Mouse (Mus musculus) liver, embryonic 12.5 days (tissue): ENCODE data around the gene Cyp1b1. TPM values are rescaled to one million over a fixed set of nuclear protein-coding genes. Genes with fewer than 3 reads are reported as not detected.

ENCODE experiments used
- ATAC-seq: fragments of 200-750 bp; cut with Nextera tagmentation; 2 replicates; pipeline ENCODE4 v1.8.0; 2017; ENCODE audit warnings: moderate number of reproducible peaks, mild to moderate bottlenecking, moderate library complexity
- H3K27ac ChIP-seq: fragments of 300-500 bp; sonication (generic); 2 replicates; pipeline ENCODE4 v1.5.1; 2016; ENCODE audit warnings: mild to moderate bottlenecking
- H3K27me3 ChIP-seq: fragments of 300-500 bp; sonication (generic); replicated peaks from 2 replicates; pipeline ENCODE4 v1.6.1; 2016; ENCODE audit warnings: mild to moderate bottlenecking, moderate library complexity
- H3K36me3 ChIP-seq: fragments of 300-500 bp; sonication (generic); 2 replicates; pipeline ENCODE4 v1.6.1; 2016; ENCODE audit warnings: mild to moderate bottlenecking, moderate library complexity
- H3K4me1 ChIP-seq: fragments of 300-500 bp; sonication (generic); 2 replicates; pipeline ENCODE4 v1.6.1; 2016
- H3K4me2 ChIP-seq: fragments of 300-500 bp; sonication (generic); 2 replicates; pipeline ENCODE4 v1.6.1; 2016; ENCODE audit warnings: mild to moderate bottlenecking, moderate library complexity
- H3K4me3 ChIP-seq: fragments of 300-500 bp; sonication (generic); 2 replicates; pipeline ENCODE4 v1.5.1; 2016; ENCODE audit warnings: mild to moderate bottlenecking, moderate library complexity
- H3K9ac ChIP-seq: fragments of 300-500 bp; sonication (generic); 2 replicates; pipeline ENCODE4 v1.6.1; 2016; ENCODE audit warnings: mild to moderate bottlenecking, moderate library complexity
- H3K9me3 ChIP-seq: fragments of 300-500 bp; sonication (generic); replicated peaks from 2 replicates; pipeline ENCODE4 v1.6.1; 2016; ENCODE audit warnings: mild to moderate bottlenecking, moderate library complexity
- WGBS: fragments of 180-500 bp; shearing (Covaris S2); methylation state at CpG from one replicate; pipeline ENCODE4 v1.1.7; 2016; ENCODE audit not compliant: insufficient replicate concordance; 5-methylcytosine and 5-hydroxymethylcytosine counted together
- polyA plus RNA-seq: library from polyadenylated mRNA; unstranded; fragments of >200 nt; fragmentation: Nextera tagmentation; extraction: Ambion mirVana; gene quantifications from 2 replicates; pipeline ENCODE4 v1.2.1, GENCODE M21; 2016

Cyp1b1 gene
- polyA plus RNA-seq, 1 experiment from 2014 or later, result 2.6 TPM

GRCm38 (mm10) chr17:79737598-79737997 is 22.7 kb upstream of the Cyp1b1 start:
- no peaks in the 10 kb centered on the region for H3K36me3 ChIP-seq
- H3K4me3 ChIP-seq, result no peak overlapping the region
- no peak for ATAC-seq
- H3K4me2 ChIP-seq, result no peak overlapping the region
- H3K9me3 ChIP-seq, result no peaks in the 10 kb centered on the region
- 60% methylated on average over 3 of the region's 3 CpGs for WGBS
- no peaks in the 10 kb centered on the region for H3K27me3 ChIP-seq
- H3K4me1 ChIP-seq, result no peaks in the 10 kb centered on the region
- H3K27ac ChIP-seq, result no peak overlapping the region
- no peak overlapping the region for H3K9ac ChIP-seq

- Histone ChIP-seq H3K4me3 (no peak overlapping the region), H3K4me1 (no peaks in the 10 kb centered on the region), H3K27me3 (peaks cover 17% of the 10 kb centered on the region), H3K9me3 (no peaks in the 10 kb centered on the region), H3K9ac (no peak overlapping the region), H3K4me2 (no peak overlapping the region), H3K27ac (no peak overlapping the region), H3K36me3 (no peaks in the 10 kb centered on the region)
- ATAC-seq, result no peak
- WGBS, result 55% methylated on average over 4 of the region's 4 CpGs
These were observed 18.2 kb upstream of the Cyp1b1 start for GRCm38 (mm10) chr17:79733039-79733438.

GRCm38 (mm10) chr17:79730988-79731387 is 16.1 kb upstream of the Cyp1b1 start:
- Histone ChIP-seq H3K27me3 (peaks cover 24% of the 10 kb centered on the region), H3K4me2 (no peak overlapping the region), H3K36me3 (no peaks in the 10 kb centered on the region), H3K4me1 (no peaks in the 10 kb centered on the region), H3K27ac (no peak overlapping the region), H3K9me3 (no peaks in the 10 kb centered on the region), H3K9ac (no peak overlapping the region), H3K4me3 (no peak overlapping the region)
- ATAC-seq, result no peak
- 52% methylated on average over 8 of the region's 8 CpGs for WGBS

- Histone ChIP-seq H3K27ac (no peak overlapping the region), H3K4me3 (no peak overlapping the region)
These were observed 14.0 kb upstream of the Cyp1b1 start for GRCm38 (mm10) chr17:79728585-79729503.

GRCm38 (mm10) chr17:79728053-79728584 is 13.3 kb upstream of the Cyp1b1 start:
- 50% methylated on average over 14 of the region's 14 CpGs for WGBS
- Histone ChIP-seq H3K27ac (no peak overlapping the region), H3K4me2 (no peak overlapping the region), H3K4me1 (no peaks in the 10 kb centered on the region), H3K36me3 (no peaks in the 10 kb centered on the region), H3K9me3 (no peaks in the 10 kb centered on the region), H3K27me3 (peaks cover 24% of the 10 kb centered on the region), H3K9ac (no peak overlapping the region), H3K4me3 (no peak overlapping the region)
- no peak for ATAC-seq

More at GRCm38 (mm10) chr17:79728585-79729503, 14.0 kb upstream of the Cyp1b1 start:
- H3K36me3 ChIP-seq, result no peaks in the 10 kb centered on the region
- ATAC-seq, result no peak
- 49% methylated on average over 16 of the region's 16 CpGs for WGBS
- no peak overlapping the region for H3K9ac ChIP-seq
- no peak overlapping the region for H3K4me2 ChIP-seq
- no peaks in the 10 kb centered on the region for H3K9me3 ChIP-seq
- H3K4me1 ChIP-seq, result no peaks in the 10 kb centered on the region
- H3K27me3 ChIP-seq, result peaks cover 24% of the 10 kb centered on the region

GRCm38 (mm10) chr17:79726613-79727012 is 11.8 kb upstream of the Cyp1b1 start:
- WGBS, result 71% methylated on average over 5 of the region's 5 CpGs
- Histone ChIP-seq H3K4me3 (no peak overlapping the region), H3K9me3 (no peaks in the 10 kb centered on the region), H3K36me3 (no peaks in the 10 kb centered on the region), H3K4me2 (no peak overlapping the region), H3K27ac (no peak overlapping the region), H3K9ac (no peak overlapping the region), H3K27me3 (peaks cover 24% of the 10 kb centered on the region), H3K4me1 (no peaks in the 10 kb centered on the region)
- ATAC-seq, result no peak

GRCm38 (mm10) chr17:79720681-79721080 is 5.8 kb upstream of the Cyp1b1 start:
- Histone ChIP-seq H3K4me2 (no peak overlapping the region), H3K36me3 (no peaks in the 10 kb centered on the region), H3K27me3 (peaks cover 40% of the 10 kb centered on the region), H3K9me3 (no peaks in the 10 kb centered on the region), H3K27ac (no peak overlapping the region), H3K4me1 (0 out of 2 replicates have a peak, but pooled peaks cover 3% of the 10 kb centered on the region), H3K4me3 (no peak overlapping the region), H3K9ac (no peak overlapping the region)
- 62% methylated on average over 7 of the region's 7 CpGs for WGBS
- no peak for ATAC-seq

GRCm38 (mm10) chr17:79715649-79716143 is 835 bp upstream of the Cyp1b1 start:
- WGBS, result under 1% methylated on average over 42 of the region's 42 CpGs
- Histone ChIP-seq H3K36me3 (no peaks in the 10 kb centered on the region), H3K4me3 (peak overlapping the region; percentile 44), H3K27ac (no peak overlapping the region), H3K4me2 (peak overlapping the region; percentile 65), H3K9ac (no peak overlapping the region), H3K4me1 (peaks cover 17% of the 10 kb centered on the region; the same call in 1 of the 2 replicates), H3K9me3 (no peaks in the 10 kb centered on the region), H3K27me3 (peaks cover 85% of the 10 kb centered on the region)
- ATAC-seq, result peak; percentile 72

- H3K4me1 ChIP-seq, result peaks cover 17% of the 10 kb centered on the region; the same call in 1 of the 2 replicates
- H3K36me3 ChIP-seq, result no peaks in the 10 kb centered on the region
- peaks cover 94% of the 10 kb centered on the region for H3K27me3 ChIP-seq
- 10% methylated on average over 16 of the region's 16 CpGs for WGBS
- no peaks in the 10 kb centered on the region for H3K9me3 ChIP-seq
- peak overlapping the region; percentile 65 for H3K4me2 ChIP-seq
- no peak for ATAC-seq
- peak overlapping the region; percentile 44 for H3K4me3 ChIP-seq
- H3K9ac ChIP-seq, result no peak overlapping the region
- no peak overlapping the region for H3K27ac ChIP-seq
These were observed 429 bp downstream of the Cyp1b1 start for GRCm38 (mm10) chr17:79714368-79714895.

GRCm38 (mm10) chr17:79713643-79714367 is 1.1 kb downstream of the Cyp1b1 start:
- Histone ChIP-seq H3K4me3 (peak overlapping the region; percentile 44), H3K27me3 (peaks cover 90% of the 10 kb centered on the region), H3K4me1 (peaks cover 17% of the 10 kb centered on the region; the same call in 1 of the 2 replicates), H3K36me3 (no peaks in the 10 kb centered on the region), H3K9ac (no peak overlapping the region), H3K9me3 (no peaks in the 10 kb centered on the region), H3K4me2 (peak overlapping the region; percentile 65), H3K27ac (no peak overlapping the region)
- no peak for ATAC-seq
- 3% methylated on average over 63 of the region's 63 CpGs for WGBS

GRCm38 (mm10) chr17:79713276-79713642 is 1.6 kb downstream of the Cyp1b1 start:
- H3K9me3 ChIP-seq, result no peaks in the 10 kb centered on the region
- 2% methylated on average over 24 of the region's 24 CpGs for WGBS
- H3K36me3 ChIP-seq, result no peaks in the 10 kb centered on the region
- H3K4me3 ChIP-seq, result peak overlapping the region; percentile 44
- peak overlapping the region; percentile 65 for H3K4me2 ChIP-seq
- ATAC-seq, result no peak
- peak overlapping the region; percentile 1; the same call in 1 of the 2 replicates for H3K9ac ChIP-seq
- H3K27me3 ChIP-seq, result peaks cover 85% of the 10 kb centered on the region
- peaks cover 17% of the 10 kb centered on the region; the same call in 1 of the 2 replicates for H3K4me1 ChIP-seq
- H3K27ac ChIP-seq, result no peak overlapping the region
